Mouse (Mus musculus) layer of hippocampus, postnatal 25 days (tissue): ENCODE data around the gene Nacc1. TPM values are rescaled to one million over a fixed set of nuclear protein-coding genes. Genes with fewer than 3 reads are reported as not detected.

Experiments used
- DNase-seq, 2 experiments: peaks; one replicate each; pipeline ENCODE4 v3.0.0; 2022; ENCODE audit warnings: mixed read lengths in 2 of 2, low spot score in 1 of 2; ENCODE audit errors: extremely low spot score in 1 of 2
- total RNA-seq, 2 experiments: library from RNA; stranded (reverse); gene quantifications; 2 replicates each; pipeline ENCODE4 v1.2.3; 2021

The Nacc1 gene
- total RNA-seq, 2 experiments from 2014 or later, result 88.9 to 91.0 TPM

DNA sequence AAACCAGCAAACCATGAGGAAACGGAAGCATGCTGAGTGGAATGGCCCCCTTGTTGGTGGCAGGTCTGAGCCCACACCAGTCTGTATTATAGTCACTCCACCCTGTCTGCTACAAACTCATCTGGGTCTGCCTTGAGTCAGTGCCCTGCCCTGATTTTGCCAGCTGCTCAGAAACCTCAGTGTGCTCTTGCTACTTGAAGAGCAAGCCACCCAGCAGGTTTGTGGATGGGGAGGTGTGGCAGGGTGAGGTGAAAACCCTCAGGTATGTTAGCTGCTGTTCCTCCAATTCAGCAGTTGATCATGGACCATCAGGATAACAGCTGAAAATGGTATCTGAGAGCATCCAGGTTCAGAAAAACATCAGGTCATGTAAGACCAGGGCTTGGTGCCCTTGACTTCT, 19.6 kb downstream of the Nacc1 start:
- DNase-seq, result no peak

DNA sequence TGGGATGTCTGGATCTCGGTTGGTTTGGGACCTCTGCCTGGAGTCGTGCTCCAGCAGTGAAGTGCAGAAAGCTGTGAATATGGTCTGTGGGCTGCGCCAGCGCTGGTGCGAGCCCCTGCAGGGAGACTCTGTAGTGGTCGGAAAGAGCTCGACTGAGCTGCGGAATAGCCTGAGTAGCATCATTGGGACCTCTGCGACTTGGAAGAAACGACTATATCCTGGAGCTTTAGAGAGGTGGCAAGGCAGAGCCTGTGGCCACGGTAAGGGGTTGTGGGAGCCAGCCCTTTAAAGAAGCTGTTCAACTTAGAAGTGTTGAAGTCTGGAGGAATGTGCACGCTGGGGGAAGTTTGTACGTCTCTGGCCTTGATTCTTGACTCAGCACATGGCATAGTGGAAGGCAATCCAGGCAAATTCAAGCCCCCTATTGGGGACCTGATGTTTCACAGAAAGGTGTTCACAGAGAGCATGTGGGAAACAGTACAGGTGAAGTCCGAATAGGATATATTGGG, 22.2 kb downstream of the Nacc1 start:
- no peak for DNase-seq

DNA sequence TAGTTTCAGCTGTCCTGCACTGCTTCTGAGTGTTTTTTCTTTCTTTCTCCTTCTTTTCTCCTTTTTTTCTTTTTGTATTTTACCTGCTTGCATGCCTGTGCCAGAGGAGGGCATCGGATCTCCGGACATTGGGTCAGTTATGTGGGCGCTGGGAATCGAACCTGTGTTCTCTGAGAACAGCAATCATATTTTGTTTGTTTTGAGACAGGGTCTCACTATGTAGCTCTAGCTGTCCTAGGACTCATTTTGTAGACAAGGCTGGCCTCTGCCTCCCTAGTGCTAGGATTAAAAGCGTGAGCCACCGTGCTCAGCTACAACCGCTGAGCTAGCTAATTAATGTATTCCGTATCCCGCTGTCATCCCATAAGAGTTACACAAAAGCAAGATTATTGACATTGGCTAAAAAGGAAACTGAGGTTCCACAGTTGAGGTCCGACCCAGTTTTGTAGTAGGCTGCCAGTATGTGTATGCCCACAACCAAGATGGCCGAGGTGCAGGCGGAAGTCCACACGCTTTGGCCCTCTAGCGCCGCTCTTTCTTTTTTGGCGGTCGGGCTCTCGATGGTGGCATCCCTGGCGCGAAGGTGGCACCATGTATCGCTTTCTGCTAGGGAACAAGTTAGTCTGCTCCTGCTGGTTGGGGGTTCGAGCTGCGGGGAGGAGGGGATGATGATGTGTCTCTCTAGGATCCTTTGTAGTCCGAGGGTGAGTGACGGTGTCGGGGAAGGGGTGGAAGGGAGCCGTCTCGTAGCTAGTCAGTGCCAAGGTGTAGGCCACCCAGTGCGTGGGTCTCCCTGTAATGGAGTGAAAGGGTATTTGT, 22.9 kb downstream of the Nacc1 start:
- peak; percentile 66 to 76 for DNase-seq

DNA sequence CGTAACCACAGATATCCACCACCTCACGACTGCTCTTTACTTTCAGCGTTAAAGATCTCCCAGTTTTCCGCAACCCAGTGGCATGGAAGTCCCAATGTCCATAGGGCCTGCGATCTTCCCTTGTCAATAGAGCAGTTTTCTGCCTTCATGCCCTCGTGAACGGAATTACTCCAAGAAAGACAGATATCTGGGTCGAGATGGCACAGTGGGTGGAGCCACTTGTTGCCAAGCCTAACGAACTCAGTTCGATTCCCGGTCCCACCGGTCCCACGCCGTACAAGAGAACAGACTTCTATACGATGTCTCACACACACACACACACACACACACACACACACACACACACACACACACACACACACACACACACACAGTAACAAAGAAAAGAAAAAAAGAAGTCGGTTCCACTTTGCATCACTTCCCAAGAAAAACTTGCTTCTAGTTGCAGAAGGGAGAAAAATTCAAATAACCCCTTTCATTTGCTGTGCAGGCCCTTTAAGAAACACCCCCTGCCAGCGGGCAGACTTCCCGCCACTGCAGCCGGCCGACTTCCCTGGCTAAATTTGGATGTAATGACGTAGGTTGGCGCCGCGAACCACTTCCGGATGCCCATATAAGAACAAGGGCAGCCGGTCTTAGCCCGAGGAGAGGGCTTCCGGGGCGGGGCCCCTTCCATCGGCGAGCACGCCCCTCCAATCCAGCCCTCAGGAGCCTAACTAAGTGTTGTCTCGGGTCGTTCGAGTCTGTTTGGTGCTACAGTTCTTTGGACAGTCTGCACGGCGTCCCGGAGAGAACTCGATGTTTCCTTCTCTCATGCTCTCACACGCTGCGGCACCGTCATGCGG, 24.0 kb downstream of the Nacc1 start:
- peak; percentile 89 to 90 for DNase-seq

DNA sequence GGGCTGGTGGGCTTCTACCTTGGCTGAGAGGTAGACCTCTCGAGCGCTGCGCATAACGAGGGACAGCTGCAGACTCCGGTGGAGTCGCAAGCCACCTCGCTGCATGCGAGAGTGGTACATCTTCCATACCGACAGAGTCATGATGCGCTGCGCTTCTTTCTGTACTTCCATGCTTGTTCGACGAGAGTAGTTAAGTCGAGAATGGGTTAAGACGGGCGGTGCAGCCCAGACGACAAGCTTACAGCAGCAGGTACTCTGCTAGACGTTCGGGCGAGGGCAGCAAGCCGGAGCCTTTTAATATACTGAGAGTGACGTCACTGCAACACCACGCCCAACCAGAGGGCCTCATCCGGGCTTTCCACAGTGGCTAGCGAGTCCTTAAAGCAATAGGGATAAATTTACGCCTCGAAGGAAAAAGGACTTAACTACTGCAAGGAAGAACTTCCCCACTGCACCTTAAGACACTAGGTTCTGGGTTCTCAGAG, 25.0 kb downstream of the Nacc1 start, which contains the start of gene Ier2:
Gene Ier2 (minus strand): TSS at position 272 of the 485 bp plus-strand sequence.
- DNase-seq, result peak; percentile 86 to 87

DNA sequence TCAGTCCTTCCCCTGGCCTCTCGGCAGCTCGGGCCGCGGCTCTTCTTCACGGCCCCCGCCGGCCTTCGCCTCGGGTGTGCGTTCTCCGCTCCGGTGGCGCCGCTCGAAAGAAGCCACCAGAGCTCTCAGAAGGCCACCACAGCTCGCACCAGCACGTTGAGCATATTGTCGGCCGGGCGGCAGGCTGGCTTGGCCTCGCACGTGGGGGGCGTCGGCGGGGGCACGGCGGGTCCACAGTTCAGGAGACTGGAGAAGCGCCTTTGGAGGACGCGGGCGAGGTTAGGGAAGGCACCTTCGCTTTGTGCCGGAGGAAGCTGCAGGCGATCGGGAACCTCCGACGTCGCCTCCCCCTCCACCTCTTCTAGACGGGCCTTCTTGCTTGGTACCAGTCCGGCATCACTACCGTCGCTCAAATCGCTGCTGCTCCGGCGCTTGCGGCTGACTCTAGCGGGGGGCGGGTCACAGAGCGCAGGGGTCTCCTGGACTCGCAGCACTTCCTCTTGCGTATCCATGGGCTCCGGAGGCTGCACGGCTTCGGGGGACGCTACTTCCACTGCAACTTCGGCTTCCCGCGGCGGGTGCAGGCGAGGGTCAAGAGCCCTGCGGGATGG, 25.6 kb downstream of the Nacc1 start:
- no peak for DNase-seq

DNA sequence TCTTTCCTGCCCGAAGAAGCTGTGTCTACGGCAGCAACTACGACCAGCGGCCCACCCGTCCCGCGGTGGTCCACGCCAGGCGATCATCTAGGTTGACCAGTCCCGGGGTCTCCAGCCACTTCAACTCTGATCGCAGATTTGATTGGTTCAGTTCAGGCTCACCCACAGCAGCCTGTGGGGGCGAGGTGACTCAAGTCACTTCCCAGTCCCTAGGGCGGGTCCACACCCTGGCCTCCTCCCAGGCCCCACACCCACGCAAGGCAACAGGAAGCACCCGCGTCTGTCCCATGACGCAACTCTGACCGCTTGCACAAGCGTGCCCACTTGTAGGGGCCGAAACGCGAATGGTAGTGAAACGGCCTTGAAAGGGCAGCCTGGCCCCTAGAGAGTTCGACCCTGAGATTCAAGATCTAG, 26.2 kb downstream of the Nacc1 start:
- DNase-seq, result no peak

DNA sequence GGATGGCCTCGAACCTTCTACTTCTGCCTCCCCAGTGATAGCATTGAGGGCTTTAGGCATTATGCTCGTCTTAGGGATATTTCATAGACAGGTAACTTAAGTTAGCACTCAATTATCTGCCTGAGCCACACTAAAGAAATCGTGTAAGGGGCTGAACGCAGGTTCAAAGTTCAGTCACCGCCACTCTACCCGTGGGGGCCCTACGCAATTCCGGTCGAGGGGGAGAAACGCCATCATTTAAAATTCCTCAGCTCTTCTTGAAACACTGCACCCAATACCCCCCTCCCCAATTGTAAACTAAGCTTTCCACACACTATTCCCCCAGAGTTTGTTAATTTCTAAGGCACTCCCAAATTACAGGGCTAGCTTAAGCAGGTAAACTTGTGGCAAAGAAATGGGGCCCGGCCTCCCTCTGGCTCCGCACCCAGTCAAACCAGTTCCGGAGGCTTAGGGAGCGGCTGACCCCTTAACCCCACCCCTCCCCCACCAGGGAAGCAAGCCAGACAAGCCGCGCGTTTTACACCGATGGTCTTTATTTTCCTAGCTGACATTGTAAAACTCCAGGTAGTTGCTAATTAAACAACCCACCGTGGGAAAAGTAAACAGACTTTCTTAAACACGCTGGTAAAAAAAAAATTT, 26.7 kb downstream of the Nacc1 start:
- no peak for DNase-seq

DNA sequence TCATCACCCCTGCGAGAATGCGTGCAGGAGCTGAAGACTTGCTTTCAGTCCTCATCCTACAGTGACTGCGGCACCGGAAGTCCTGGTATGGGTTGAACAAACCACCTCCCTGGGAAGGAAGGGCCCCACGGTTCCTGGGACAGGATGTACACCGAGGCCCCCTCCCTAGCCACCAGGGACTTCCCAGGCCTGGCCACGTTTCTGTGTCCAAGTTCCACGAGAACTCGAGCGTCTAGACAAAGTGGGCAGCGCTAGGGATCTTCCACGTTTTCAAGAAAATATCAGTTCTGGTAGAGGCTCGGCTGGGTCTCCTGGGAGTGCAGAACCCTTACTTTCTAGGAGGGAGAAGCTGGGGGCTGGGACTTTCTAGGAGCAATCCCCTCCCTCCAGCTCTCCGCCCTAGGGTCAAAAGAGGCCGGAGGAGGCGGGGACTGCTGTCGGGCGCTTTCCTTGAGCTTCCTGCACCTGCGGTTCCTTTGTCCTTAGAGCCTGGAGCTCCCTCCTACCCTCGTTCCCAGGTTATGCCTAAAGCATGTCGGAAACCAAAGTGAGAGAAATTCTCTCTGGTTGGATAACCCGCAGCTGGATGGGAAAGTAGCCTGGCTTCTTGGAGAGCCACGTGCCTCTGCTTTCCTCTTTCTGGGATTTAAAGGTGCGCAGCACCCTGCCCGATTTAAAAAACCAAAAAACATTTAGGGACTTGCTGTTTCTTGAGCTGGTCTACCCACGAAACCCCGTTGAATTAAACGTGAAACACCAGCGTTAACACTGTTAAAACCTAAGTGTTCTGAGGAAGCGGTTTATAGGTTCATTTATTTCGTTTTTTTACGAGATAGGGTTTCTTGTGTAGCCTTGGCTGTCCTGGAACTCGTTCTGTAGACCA, 27.5 kb downstream of the Nacc1 start:
- DNase-seq, result no peak

DNA sequence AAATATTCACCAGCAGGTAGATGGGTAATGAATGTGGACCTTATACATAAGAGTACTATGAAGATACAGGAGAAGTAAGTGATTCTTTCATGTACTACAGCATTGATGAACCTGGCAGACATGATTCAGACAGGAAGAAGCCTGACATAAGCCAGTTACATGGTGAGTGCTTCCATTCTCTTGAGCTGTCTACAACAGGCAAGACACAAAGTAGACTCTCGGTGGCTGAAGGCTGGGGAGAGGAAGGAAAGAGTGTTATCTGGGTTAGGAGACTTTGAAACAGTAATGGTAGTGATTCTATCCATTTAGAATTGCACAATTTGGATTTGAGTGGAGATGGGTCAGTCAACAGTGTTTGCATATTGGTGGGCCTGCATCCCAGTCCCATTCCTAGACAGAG, 28.7 kb downstream of the Nacc1 start:
- DNase-seq, result no peak

DNA sequence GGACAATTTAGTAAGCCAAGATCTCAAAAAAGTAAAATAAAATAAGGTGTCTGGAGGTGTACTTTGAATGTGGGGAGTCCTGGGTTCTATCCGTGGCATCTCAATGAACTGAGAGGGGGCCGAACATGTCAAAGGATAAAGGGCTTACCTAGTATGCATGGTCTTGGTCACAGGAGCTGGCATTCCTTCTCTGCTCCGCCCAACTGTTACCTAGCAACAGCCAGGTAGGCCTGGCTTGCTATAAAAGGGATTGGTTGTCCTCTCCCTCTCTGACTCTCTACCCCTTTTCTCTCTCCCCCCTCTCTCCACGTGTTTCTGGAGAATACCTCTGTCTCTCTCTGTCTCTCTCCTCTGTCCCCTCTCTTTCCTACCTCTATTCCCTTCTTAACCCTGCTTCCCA, 30.0 kb downstream of the Nacc1 start:
- DNase-seq, result no peak

DNA sequence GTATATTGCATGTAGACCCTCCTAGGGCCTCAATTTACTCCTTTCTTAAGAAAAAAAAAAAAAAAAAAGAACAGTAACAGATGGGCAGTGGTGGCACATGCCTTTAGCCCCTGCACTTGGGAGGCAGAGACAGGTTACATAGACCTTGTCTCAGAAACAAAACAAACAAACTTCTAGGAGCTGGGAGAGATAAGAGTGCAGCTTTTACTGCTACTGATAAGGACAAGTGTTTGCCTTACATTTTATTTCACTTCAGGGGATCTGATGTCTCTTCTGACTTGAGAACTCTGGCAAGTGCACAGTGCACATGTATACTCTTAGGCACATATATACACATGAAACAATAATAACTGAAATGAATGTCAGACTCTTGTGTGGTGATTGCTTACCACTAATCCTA, 30.5 kb downstream of the Nacc1 start:
- DNase-seq, result no peak

DNA sequence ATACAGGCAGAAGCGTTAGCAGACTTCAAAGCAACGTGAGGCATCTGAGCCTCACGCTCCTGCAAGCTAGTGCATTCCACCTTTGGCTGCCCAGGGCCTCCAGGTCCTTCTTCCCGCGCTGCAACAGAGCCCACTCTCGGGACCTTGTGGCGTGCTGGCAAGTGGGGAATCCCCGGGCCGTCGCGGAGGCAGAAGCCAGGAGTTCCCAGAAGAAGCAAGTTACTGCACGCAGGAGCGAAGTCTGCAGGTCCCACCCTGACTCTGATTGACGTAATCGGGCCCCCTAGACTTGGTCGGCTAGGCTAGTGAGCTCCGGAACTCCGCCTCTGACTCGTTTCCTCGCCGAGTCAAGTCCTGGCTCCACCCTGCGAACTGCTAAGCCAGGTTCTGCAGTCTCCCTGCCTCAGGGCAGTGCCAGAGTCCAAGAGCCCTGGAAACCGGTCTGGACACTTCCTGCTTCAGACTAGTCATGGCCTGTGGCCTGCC, 31.0 kb downstream of the Nacc1 start:
- no peak for DNase-seq

DNA sequence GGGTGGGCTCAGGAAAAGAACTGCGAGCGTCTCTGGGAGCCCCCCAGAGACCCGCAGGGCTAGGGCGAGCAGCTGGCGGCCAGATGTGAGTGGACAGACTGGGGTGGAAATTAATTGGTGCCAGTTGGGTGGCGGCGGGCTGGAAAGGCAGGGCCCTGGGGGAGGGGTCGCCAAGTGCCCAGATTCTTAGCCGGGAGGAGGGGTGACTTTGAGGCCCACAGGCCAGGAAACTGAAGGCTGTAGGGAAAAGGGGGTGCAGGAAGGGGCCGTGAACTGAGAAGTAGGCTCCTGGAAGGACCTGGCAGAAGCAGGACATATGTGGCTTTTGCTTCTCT, 31.5 kb downstream of the Nacc1 start:
- DNase-seq, result no peak

DNA sequence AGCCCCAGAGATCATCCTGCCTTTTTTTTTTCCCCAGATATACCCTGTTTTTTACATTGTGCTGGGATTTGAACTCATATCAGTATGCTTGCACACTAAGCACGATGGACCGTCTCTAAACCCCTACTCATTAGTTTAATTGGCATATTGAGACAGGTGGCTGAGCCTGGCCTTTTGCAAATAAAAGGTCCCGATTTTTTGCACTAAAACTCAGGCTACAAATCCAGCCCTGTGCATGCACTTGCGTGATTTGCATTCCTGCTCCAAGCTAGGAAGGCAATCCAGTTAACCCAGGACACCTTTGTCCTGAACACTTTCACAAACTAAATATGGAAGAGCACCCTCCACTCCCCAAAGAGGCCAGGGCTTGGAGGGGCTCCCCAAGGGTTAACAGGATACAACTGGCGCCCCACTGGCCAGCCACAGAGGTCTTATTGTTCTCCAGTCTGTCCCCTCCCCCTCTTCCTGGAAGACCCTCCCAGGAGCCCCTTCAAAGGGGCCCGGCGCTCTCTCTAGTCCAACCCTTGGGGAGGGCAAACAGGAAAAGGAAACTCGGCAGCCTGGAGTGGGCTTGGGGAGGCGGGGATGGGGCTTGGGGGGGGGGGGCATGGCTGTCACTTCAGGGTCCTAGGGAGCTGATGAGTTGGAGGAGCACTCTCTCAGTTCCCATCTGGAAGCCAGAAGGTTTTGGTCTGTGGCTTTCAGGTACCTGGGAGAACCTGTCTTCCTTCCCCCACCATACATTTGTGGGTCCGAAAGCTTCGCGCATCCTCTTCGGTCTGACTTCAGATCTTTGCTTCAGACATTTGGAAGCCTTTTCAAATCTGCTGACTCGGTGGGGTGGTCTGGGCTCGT, 32.1 kb downstream of the Nacc1 start:
- no peak for DNase-seq

DNA sequence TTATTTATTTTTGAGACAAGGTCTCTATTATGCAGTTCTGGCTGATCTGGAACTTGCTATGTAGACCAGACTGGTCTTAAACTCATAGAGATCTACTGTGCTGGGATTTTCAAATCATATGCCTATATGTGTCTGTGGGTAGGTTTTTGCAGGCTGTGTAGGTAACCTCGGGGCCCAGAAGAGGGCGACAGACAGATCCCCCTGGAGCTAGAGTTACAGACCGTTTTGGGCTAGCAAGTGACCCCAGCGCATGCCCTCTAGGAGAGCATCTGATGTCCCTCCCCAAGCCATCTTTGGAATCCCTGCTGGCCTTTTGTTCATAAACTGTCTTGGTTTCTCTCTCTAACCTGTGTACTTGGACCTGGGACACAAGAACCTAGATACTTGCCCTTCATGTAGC, 33.1 kb downstream of the Nacc1 start:
- DNase-seq, result no peak

DNA sequence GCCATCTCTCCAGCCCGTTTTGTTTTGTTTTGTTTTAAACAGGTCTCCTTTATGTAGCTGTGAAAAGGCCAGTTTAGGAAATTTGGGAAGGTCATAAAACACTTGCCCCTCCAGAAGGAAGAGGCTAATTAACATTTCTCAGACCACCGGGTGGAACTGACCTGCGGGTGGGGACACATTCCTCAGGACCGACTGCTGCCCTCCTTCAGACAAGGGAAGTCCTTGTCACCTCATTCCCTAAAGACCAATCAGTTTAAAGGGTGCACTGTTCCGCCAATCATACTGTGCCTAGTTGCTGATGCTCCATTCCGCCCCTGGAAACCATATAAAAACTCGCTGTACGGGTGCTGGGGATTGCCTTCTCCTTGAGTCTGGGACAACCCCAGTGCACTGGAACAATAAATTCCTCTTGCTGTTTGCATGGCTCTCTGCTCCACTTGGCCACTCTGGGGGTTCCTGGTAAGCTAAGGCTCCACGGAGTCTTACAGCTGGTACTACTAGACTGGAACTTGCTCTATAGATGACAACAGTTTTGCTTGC, 34.5 kb downstream of the Nacc1 start:
- no peak for DNase-seq

DNA sequence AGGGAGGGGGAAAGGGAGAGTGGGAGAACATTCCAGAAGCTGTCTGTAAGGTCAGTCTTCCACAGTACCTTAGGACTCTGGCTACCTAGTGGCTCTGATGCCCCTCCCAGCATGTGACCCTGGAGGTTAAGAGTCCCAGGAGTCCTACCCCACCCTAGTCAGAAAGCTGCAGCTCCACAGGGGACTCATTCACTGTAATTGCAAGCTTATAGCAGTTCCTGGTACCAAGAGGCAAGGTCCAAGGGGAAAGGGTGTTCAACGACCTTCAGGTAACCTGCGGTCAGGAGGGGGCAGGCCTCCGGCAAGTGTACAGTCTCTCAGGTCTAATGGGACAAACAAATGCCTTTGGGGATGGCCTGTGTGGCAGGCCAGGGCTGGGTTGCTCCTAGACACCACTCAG, 37.4 kb downstream of the Nacc1 start:
- no peak for DNase-seq
